Mouse (Mus musculus): Measurements from ENCODE around the gene Gcc2.

DNA sequence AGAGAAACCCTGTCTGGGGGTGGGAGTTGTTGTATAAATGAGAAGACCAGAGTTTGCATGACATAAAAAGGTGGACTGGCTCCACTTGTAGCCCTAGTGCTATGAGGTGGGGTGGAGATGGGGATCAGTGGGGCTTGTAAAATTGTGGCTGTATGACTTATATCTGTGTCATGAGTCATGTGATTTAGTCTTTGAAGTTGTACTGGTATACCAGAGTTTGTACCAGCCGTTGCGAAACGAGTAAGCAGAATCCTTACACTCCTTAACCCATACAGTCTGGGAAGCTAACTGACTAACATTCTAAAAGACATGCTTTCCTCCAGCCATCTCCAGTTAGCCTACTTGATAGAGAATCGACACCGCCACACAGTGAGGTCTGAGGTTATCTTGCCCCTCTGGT lies 78.1 kb downstream of the Gcc2 start:
- TF ChIP-seq CTCF (IDR thresholded peaks at IDR 0.05; ENCODE audit: low read depth) (no peak), EP300 (IDR thresholded peaks at IDR 0.05; ENCODE audit: low read depth) (no peak)
